Mouse (Mus musculus): ENCODE measurements at regions not wholly inside any gene's neighbourhood (a gene's known extent, or its start where the extent isn't known, plus 50 kb on each side); places are given as distances from the start of the nearest gene placed in this dataset.

- no peak for TF ChIP-seq CTCF (IDR thresholded peaks at IDR 0.05; ENCODE audit: low read depth, low read length)
- no peak for TF ChIP-seq POLR2A (IDR thresholded peaks at IDR 0.05; ENCODE audit: extremely low read depth, insufficient read depth, low read length)
Observed at GRCm38 (mm10) chr2:147877543-147877904, 169.2 kb downstream of the Foxa2 start.

All from liver, adult 2 months (tissue).